Mouse (Mus musculus): Measurements from ENCODE around the gene Cacna2d2. TPM values are rescaled to one million over a fixed set of nuclear protein-coding genes. Genes with fewer than 3 reads are reported as not detected.

The Cacna2d2 gene
- polyA plus RNA-seq, 1 experiment from 2014 or later = 9.3 TPM

- Histone ChIP-seq H3K27me3 (ENCODE audit: control insufficient read depth, insufficient read depth, low read depth, low read length) (peaks cover 2% of the 10 kb centered on the region), H3K9ac (ENCODE audit: low read depth, low read length) (no peak overlapping the region), H3K9me3 (replicated peaks; ENCODE audit: control insufficient read depth, low read length, poor library complexity, severe bottlenecking) (no peaks in the 10 kb centered on the region), H3K4me1 (ENCODE audit: control insufficient read depth, insufficient read depth, low read length) (peaks cover 2% of the 10 kb centered on the region; the same call in 1 of the 2 replicates), H3K36me3 (ENCODE audit: control insufficient read depth, insufficient read depth, low read length) (no peaks in the 10 kb centered on the region), H3K4me3 (ENCODE audit: low read depth, low read length) (no peak overlapping the region), H3K4me2 (ENCODE audit: low read length) (no peak overlapping the region), H3K27ac (ENCODE audit: low read length) (no peak overlapping the region)
- 38% methylated on average over 2 of the region's 2 CpGs for WGBS
- no peak for ATAC-seq
Measured at GRCm38 (mm10) chr9:107388263-107388662, 11.1 kb upstream of the Cacna2d2 start.

- no peak for ATAC-seq
- Histone ChIP-seq H3K27ac (ENCODE audit: low read length) (no peak overlapping the region), H3K4me3 (ENCODE audit: low read depth, low read length) (no peak overlapping the region), H3K4me2 (ENCODE audit: low read length) (no peak overlapping the region), H3K36me3 (ENCODE audit: control insufficient read depth, insufficient read depth, low read length) (no peaks in the 10 kb centered on the region), H3K27me3 (ENCODE audit: control insufficient read depth, insufficient read depth, low read depth, low read length) (no peaks in the 10 kb centered on the region), H3K9me3 (replicated peaks; ENCODE audit: control insufficient read depth, low read length, poor library complexity, severe bottlenecking) (no peaks in the 10 kb centered on the region), H3K4me1 (ENCODE audit: control insufficient read depth, insufficient read depth, low read length) (peaks cover 10% of the 10 kb centered on the region; the same call in 1 of the 2 replicates), H3K9ac (ENCODE audit: low read depth, low read length) (no peak overlapping the region)
- WGBS = 39% methylated on average over 4 of the region's 4 CpGs
Measured at GRCm38 (mm10) chr9:107396397-107396796, 3.0 kb upstream of the Cacna2d2 start.

- H3K9me3 ChIP-seq (replicated peaks; ENCODE audit: control insufficient read depth, low read length, poor library complexity, severe bottlenecking) = no peaks in the 10 kb centered on the region
- no peaks in the 10 kb centered on the region for H3K36me3 ChIP-seq (ENCODE audit: control insufficient read depth, insufficient read depth, low read length)
- no peak overlapping the region; the same call in 1 of the 2 replicates for H3K27ac ChIP-seq (ENCODE audit: low read length)
- H3K4me1 ChIP-seq (ENCODE audit: control insufficient read depth, insufficient read depth, low read length) = peaks cover 32% of the 10 kb centered on the region
- ATAC-seq = no peak
- no peak overlapping the region for H3K4me3 ChIP-seq (ENCODE audit: low read depth, low read length)
- H3K9ac ChIP-seq (ENCODE audit: low read depth, low read length) = no peak overlapping the region
- no peaks in the 10 kb centered on the region for H3K27me3 ChIP-seq (ENCODE audit: control insufficient read depth, insufficient read depth, low read depth, low read length)
- 25% methylated on average over 11 of the region's 11 CpGs for WGBS
- H3K4me2 ChIP-seq (ENCODE audit: low read length) = peak overlapping the region; percentile 72
Measured at GRCm38 (mm10) chr9:107398968-107399367, 444 bp upstream of the Cacna2d2 start.

GRCm38 (mm10) chr9:107400060-107400511 is 674 bp downstream of the Cacna2d2 start:
- Histone ChIP-seq H3K4me1 (ENCODE audit: control insufficient read depth, insufficient read depth, low read length) (peaks cover 32% of the 10 kb centered on the region), H3K27me3 (ENCODE audit: control insufficient read depth, insufficient read depth, low read depth, low read length) (no peaks in the 10 kb centered on the region), H3K9me3 (replicated peaks; ENCODE audit: control insufficient read depth, low read length, poor library complexity, severe bottlenecking) (no peaks in the 10 kb centered on the region), H3K36me3 (ENCODE audit: control insufficient read depth, insufficient read depth, low read length) (no peaks in the 10 kb centered on the region), H3K4me3 (ENCODE audit: low read depth, low read length) (peak overlapping the region; percentile 81), H3K9ac (ENCODE audit: low read depth, low read length) (peak overlapping the region; percentile 91), H3K4me2 (ENCODE audit: low read length) (peak overlapping the region; percentile 72), H3K27ac (ENCODE audit: low read length) (peak overlapping the region; percentile 78)
- 2% methylated on average over 29 of the region's 45 CpGs for WGBS
- ATAC-seq = peak; percentile 29

- WGBS = 20% methylated on average over 13 of the region's 13 CpGs
- H3K4me2 ChIP-seq (ENCODE audit: low read length) = peak overlapping the region; percentile 72
- peaks cover 34% of the 10 kb centered on the region for H3K4me1 ChIP-seq (ENCODE audit: control insufficient read depth, insufficient read depth, low read length)
- peak overlapping the region; percentile 91 for H3K9ac ChIP-seq (ENCODE audit: low read depth, low read length)
- H3K27me3 ChIP-seq (ENCODE audit: control insufficient read depth, insufficient read depth, low read depth, low read length) = no peaks in the 10 kb centered on the region
- no peaks in the 10 kb centered on the region for H3K36me3 ChIP-seq (ENCODE audit: control insufficient read depth, insufficient read depth, low read length)
- H3K27ac ChIP-seq (ENCODE audit: low read length) = no peak overlapping the region; the same call in 1 of the 2 replicates
- H3K9me3 ChIP-seq (replicated peaks; ENCODE audit: control insufficient read depth, low read length, poor library complexity, severe bottlenecking) = no peaks in the 10 kb centered on the region
- H3K4me3 ChIP-seq (ENCODE audit: low read depth, low read length) = peak overlapping the region; percentile 81
- ATAC-seq = no peak
Measured at GRCm38 (mm10) chr9:107400666-107401285, 1.4 kb downstream of the Cacna2d2 start.

GRCm38 (mm10) chr9:107403116-107403515 is 3.7 kb downstream of the Cacna2d2 start:
- H3K4me1 ChIP-seq (ENCODE audit: control insufficient read depth, insufficient read depth, low read length) = peaks cover 35% of the 10 kb centered on the region
- H3K4me3 ChIP-seq (ENCODE audit: low read depth, low read length) = peak overlapping the region; percentile 81
- H3K27ac ChIP-seq (ENCODE audit: low read length) = no peak overlapping the region
- no peaks in the 10 kb centered on the region for H3K9me3 ChIP-seq (replicated peaks; ENCODE audit: control insufficient read depth, low read length, poor library complexity, severe bottlenecking)
- peak overlapping the region; percentile 72 for H3K4me2 ChIP-seq (ENCODE audit: low read length)
- no peaks in the 10 kb centered on the region for H3K27me3 ChIP-seq (ENCODE audit: control insufficient read depth, insufficient read depth, low read depth, low read length)
- no peak for ATAC-seq
- no peaks in the 10 kb centered on the region for H3K36me3 ChIP-seq (ENCODE audit: control insufficient read depth, insufficient read depth, low read length)
- H3K9ac ChIP-seq (ENCODE audit: low read depth, low read length) = peak overlapping the region; percentile 91
- WGBS = 62% methylated on average over 5 of the region's 7 CpGs

GRCm38 (mm10) chr9:107409449-107409848 is 10.0 kb downstream of the Cacna2d2 start:
- Histone ChIP-seq H3K9me3 (replicated peaks; ENCODE audit: control insufficient read depth, low read length, poor library complexity, severe bottlenecking) (no peaks in the 10 kb centered on the region), H3K27ac (ENCODE audit: low read length) (no peak overlapping the region), H3K27me3 (ENCODE audit: control insufficient read depth, insufficient read depth, low read depth, low read length) (no peaks in the 10 kb centered on the region), H3K4me1 (ENCODE audit: control insufficient read depth, insufficient read depth, low read length) (peaks cover 3% of the 10 kb centered on the region; the same call in 1 of the 2 replicates), H3K4me2 (ENCODE audit: low read length) (no peak overlapping the region), H3K36me3 (ENCODE audit: control insufficient read depth, insufficient read depth, low read length) (no peaks in the 10 kb centered on the region), H3K4me3 (ENCODE audit: low read depth, low read length) (no peak overlapping the region), H3K9ac (ENCODE audit: low read depth, low read length) (no peak overlapping the region)
- ATAC-seq = no peak
- WGBS = 81% methylated on average over 4 of the region's 4 CpGs

- no peaks in the 10 kb centered on the region for H3K9me3 ChIP-seq (replicated peaks; ENCODE audit: control insufficient read depth, low read length, poor library complexity, severe bottlenecking)
- no peak overlapping the region for H3K4me2 ChIP-seq (ENCODE audit: low read length)
- H3K4me1 ChIP-seq (ENCODE audit: control insufficient read depth, insufficient read depth, low read length) = peaks cover 16% of the 10 kb centered on the region; the same call in 1 of the 2 replicates
- H3K27ac ChIP-seq (ENCODE audit: low read length) = no peak overlapping the region
- no peaks in the 10 kb centered on the region for H3K27me3 ChIP-seq (ENCODE audit: control insufficient read depth, insufficient read depth, low read depth, low read length)
- no peak overlapping the region for H3K4me3 ChIP-seq (ENCODE audit: low read depth, low read length)
- WGBS = 38% methylated on average over 6 of the region's 6 CpGs
- H3K9ac ChIP-seq (ENCODE audit: low read depth, low read length) = no peak overlapping the region
- ATAC-seq = peak; percentile 72
- no peaks in the 10 kb centered on the region for H3K36me3 ChIP-seq (ENCODE audit: control insufficient read depth, insufficient read depth, low read length)
Measured at GRCm38 (mm10) chr9:107417106-107417505, 17.7 kb downstream of the Cacna2d2 start.

- no peak overlapping the region for H3K4me3 ChIP-seq (ENCODE audit: low read depth, low read length)
- peaks cover 24% of the 10 kb centered on the region for H3K4me1 ChIP-seq (ENCODE audit: control insufficient read depth, insufficient read depth, low read length)
- WGBS = 81% methylated on average over 9 of the region's 9 CpGs
- H3K9ac ChIP-seq (ENCODE audit: low read depth, low read length) = no peak overlapping the region
- ATAC-seq = no peak
- H3K4me2 ChIP-seq (ENCODE audit: low read length) = no peak overlapping the region
- H3K27ac ChIP-seq (ENCODE audit: low read length) = no peak overlapping the region
- H3K27me3 ChIP-seq (ENCODE audit: control insufficient read depth, insufficient read depth, low read depth, low read length) = no peaks in the 10 kb centered on the region
- H3K9me3 ChIP-seq (replicated peaks; ENCODE audit: control insufficient read depth, low read length, poor library complexity, severe bottlenecking) = no peaks in the 10 kb centered on the region
- H3K36me3 ChIP-seq (ENCODE audit: control insufficient read depth, insufficient read depth, low read length) = no peaks in the 10 kb centered on the region
Measured at GRCm38 (mm10) chr9:107419491-107420244, 20.3 kb downstream of the Cacna2d2 start.
